In genomic region chr1:114152855-114153254, GRCm38 (mm10) we compare ENCODE assay signal across 18 mouse cellular contexts.
"Had no signal": no experiment of that assay in that cellular context is flagged by ENCODE, and none has a peak within 500 bp of the region (broad histone marks: within the 10 kb centered on the region; RNA-seq: fewer than 3 reads in every experiment).

No protein-coding gene starts in this region.

- H3K9me3 ChIP-seq: midbrain, embryonic 10.5 days; midbrain, embryonic 12.5 days; neural tube, embryonic 13.5 days; neural tube, embryonic 15.5 days had no signal

- H3K27me3 ChIP-seq: midbrain, embryonic 12.5 days; neural tube, embryonic 13.5 days; neural tube, embryonic 15.5 days had no signal

- H3K4me3 ChIP-seq: midbrain, embryonic 10.5 days; midbrain, embryonic 12.5 days; myocyte; neural tube, embryonic 13.5 days; neural tube, embryonic 15.5 days had no signal

- H3K36me3 ChIP-seq: midbrain, embryonic 10.5 days; midbrain, embryonic 12.5 days; neural tube, embryonic 13.5 days; neural tube, embryonic 15.5 days had no signal

- ATAC-seq: midbrain, embryonic 16.5 days had no signal

- H3K9ac ChIP-seq: lung, embryonic 14.5 days; midbrain, embryonic 12.5 days; neural tube, embryonic 13.5 days; neural tube, embryonic 15.5 days had no signal

- H3K4me2 ChIP-seq: lung, embryonic 14.5 days; midbrain, embryonic 12.5 days; neural tube, embryonic 13.5 days; neural tube, embryonic 15.5 days had no signal

- DNase-seq: lung, embryonic 14.5 days; lung, postnatal 10 days; lung, postnatal 4 days; midbrain, embryonic 14.5 days; retina, postnatal 1 day; right cerebral cortex, adult 18-20 months; right cerebral cortex, postnatal 25 days; right cerebral cortex, postnatal 4 days; spleen, adult 18-20 months; thymus, adult 18-20 months; thymus, postnatal 14 days; thymus, postnatal 36 days had no signal

- H3K4me1 ChIP-seq: midbrain, embryonic 10.5 days; midbrain, embryonic 12.5 days; neural tube, embryonic 13.5 days; neural tube, embryonic 15.5 days had no signal

- H3K27ac ChIP-seq: midbrain, embryonic 10.5 days; midbrain, embryonic 12.5 days; neural tube, embryonic 13.5 days; neural tube, embryonic 15.5 days had no signal
